Mouse (Mus musculus): Measurements from ENCODE around the gene Kcng3.

DNA sequence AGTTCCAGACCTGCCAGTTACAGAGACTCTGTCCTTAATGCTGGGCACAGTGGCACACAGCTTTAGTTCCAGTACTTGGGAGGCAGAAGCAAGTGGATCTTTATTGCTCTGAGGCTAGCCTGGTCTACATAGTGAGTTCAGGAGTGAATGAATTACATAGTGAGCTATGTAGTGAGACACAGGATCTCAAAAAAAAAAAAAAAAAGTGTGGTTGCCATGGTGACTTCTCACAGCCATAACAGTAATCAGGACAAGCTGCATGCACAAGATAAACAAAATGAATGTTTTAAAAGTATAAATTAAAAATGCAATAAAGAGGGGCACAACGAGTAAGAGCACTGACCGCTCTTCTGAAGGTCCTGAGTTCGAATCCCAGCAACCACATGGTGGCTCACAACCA, 21.9 kb upstream of the Kcng3 start:
- TF ChIP-seq POLR2A (IDR thresholded peaks at IDR 0.05; ENCODE audit: low read depth, low read length) (no peak), CTCF (IDR thresholded peaks at IDR 0.05; ENCODE audit: extremely low read depth, insufficient read depth, insufficient read length, insufficient replicate concordance) (no peak)

Measured in spleen, adult 2 months (tissue).